Mouse (Mus musculus) layer of hippocampus, postnatal 25 days (tissue): ENCODE results near the gene Gga3. TPM values are rescaled to one million over a fixed set of nuclear protein-coding genes. Genes with fewer than 3 reads are reported as not detected.

ENCODE experiments used
- DNase-seq, 2 experiments: peaks; one replicate each; pipeline ENCODE4 v3.0.0; 2022; ENCODE audit warnings: mixed read lengths in 2 of 2, low spot score in 1 of 2; ENCODE audit errors: extremely low spot score in 1 of 2
- total RNA-seq, 2 experiments: library from RNA; stranded (reverse); gene quantifications; 2 replicates each; pipeline ENCODE4 v1.2.3; 2021

The Gga3 gene
- total RNA-seq, 2 experiments from 2014 or later: 60.0 to 75.4 TPM

- DNase-seq: no peak
Measured at GRCm38 (mm10) chr11:115631505-115631890, 27.6 kb upstream of the Gga3 start.

- DNase-seq: no peak
Measured at GRCm38 (mm10) chr11:115630532-115631504, 27.0 kb upstream of the Gga3 start.

- no peak for DNase-seq
Measured at GRCm38 (mm10) chr11:115629734-115630531, 26.1 kb upstream of the Gga3 start.

GRCm38 (mm10) chr11:115628465-115629101 is 24.7 kb upstream of the Gga3 start:
- DNase-seq: no peak

GRCm38 (mm10) chr11:115627705-115628464 is 24.0 kb upstream of the Gga3 start, which contains the start of gene Slc25a19:
TSS of gene Slc25a19 (minus strand) at chr11:115628295.
- peak; percentile 94 to 97 for DNase-seq

- no peak for DNase-seq
Measured at GRCm38 (mm10) chr11:115626824-115627616, 23.2 kb upstream of the Gga3 start.

GRCm38 (mm10) chr11:115625877-115626276 is 22.0 kb upstream of the Gga3 start:
- no peak for DNase-seq

- DNase-seq: no peak
Measured at GRCm38 (mm10) chr11:115623487-115624070, 19.7 kb upstream of the Gga3 start.

- no peak for DNase-seq
Measured at GRCm38 (mm10) chr11:115619949-115620348, 16.1 kb upstream of the Gga3 start.

- DNase-seq: no peak
Measured at GRCm38 (mm10) chr11:115618732-115619516, 15.1 kb upstream of the Gga3 start.

GRCm38 (mm10) chr11:115618001-115618400 is 14.2 kb upstream of the Gga3 start:
- DNase-seq: no peak

- DNase-seq: no peak
Measured at GRCm38 (mm10) chr11:115616893-115617292, 13.0 kb upstream of the Gga3 start.

- no peak for DNase-seq
Measured at GRCm38 (mm10) chr11:115616371-115616770, 12.5 kb upstream of the Gga3 start.

GRCm38 (mm10) chr11:115615875-115616274 is 12.0 kb upstream of the Gga3 start:
- DNase-seq: no peak

GRCm38 (mm10) chr11:115615108-115615825 is 11.4 kb upstream of the Gga3 start:
- DNase-seq: no peak

GRCm38 (mm10) chr11:115614346-115615107 is 10.7 kb upstream of the Gga3 start:
- DNase-seq: no peak
